Mouse (Mus musculus) gastrocnemius, postnatal 10 days (tissue): ENCODE data around the gene Tmx1. TPM values are rescaled to one million over a fixed set of nuclear protein-coding genes. Genes with fewer than 3 reads are reported as not detected.

Source experiments
- DNase-seq: peaks from one replicate; pipeline ENCODE4 v3.0.0; 2021; ENCODE audit warnings: mixed read lengths
- long read RNA-seq, 2 experiments: library from polyadenylated mRNA; stranded (forward); transcript quantifications; one replicate each; pipeline ENCODE4 v2.0.0; 2021
- total RNA-seq, 2 experiments: library from RNA; stranded (reverse); gene quantifications; 2 replicates each; pipeline ENCODE4 v1.2.3; 2021

Gene Tmx1
- total RNA-seq: 10 to 100 TPM; 13.1 to 16.1 TPM
- long read RNA-seq, experiment 1, transcript Tmx1-201 (8 exons, 2,795 nt): major isoform, 17 of 18 reads
- long read RNA-seq, experiment 1, partial matches to known transcripts: 0 of 18 reads
- long read RNA-seq, experiment 1, other reads (novel, unspliced or antisense): 1 of 18 reads
- long read RNA-seq, experiment 2, transcript Tmx1-201 (8 exons, 2,795 nt): major isoform, 7 of 9 reads
- long read RNA-seq, experiment 2, partial matches to known transcripts: 0 of 9 reads
- long read RNA-seq, experiment 2, other reads (novel, unspliced or antisense): 2 of 9 reads

DNA sequence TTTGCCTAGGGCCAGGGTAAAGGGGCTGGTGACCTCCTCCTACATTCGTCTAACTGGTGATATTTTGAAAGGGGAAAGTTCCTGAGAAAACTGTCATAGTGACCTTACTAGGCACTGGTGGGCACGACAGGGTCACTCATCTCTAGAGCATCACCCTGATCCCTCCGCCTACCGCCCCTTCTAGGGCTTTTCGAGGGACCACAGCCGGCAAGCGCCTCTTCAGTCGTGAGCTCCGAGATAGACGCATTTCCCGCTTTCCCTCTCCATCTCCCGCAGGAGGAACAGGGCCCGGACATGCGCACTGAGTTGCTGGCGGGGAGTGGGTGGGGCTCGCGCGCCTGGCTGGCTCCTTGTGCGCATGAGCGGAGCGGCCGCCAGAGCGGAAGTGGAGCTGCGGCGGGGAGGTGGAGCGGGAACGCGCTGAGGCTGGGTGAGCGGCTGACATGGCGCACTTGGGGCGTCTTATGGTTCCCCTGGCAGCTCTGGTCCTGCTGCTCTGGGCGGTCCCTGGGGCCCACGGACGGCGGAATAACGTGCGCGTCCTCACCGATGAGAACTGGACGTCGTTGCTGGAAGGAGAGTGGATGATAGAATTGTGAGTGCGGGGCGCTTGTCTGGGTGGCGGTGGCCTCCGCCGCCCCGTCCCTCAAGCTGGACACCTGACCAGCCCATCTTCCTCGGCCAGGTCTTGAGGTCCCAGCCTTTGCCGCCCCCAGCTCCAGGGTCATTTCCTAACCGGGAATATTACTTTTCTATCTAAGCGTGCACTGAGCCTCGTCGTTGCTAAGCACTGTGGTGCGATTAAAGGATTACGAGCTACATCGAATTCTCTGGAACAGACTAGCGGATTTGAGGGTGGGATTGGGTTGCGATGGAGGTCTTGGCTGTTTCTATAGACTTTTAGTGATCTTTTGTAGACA is at the start of gene Tmx1:
TSS of gene Tmx1 (plus strand) at position 370 of the 920 bp plus-strand sequence.
- peak; percentile 99 for DNase-seq

DNA sequence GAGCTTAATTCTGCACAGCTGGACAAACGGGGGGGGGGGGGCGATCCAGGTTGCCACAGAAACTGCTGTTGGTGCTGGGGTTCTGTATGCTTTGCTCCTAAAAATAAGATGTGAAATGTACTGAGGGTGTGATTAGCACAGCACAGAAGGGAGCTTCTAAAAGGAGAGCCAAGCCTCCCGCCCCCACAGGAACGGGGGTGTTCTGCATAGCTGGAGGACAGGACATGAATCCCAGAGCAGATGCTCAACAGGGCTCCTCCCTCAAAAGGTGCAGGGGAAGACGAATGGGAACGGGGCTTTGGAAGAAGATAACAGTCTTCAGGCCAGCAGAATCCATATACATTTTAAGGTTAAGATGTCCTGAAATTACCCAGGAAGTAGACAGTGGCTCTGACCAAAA is 48.6 kb upstream of the Tmx1 start:
- no peak for DNase-seq

DNA sequence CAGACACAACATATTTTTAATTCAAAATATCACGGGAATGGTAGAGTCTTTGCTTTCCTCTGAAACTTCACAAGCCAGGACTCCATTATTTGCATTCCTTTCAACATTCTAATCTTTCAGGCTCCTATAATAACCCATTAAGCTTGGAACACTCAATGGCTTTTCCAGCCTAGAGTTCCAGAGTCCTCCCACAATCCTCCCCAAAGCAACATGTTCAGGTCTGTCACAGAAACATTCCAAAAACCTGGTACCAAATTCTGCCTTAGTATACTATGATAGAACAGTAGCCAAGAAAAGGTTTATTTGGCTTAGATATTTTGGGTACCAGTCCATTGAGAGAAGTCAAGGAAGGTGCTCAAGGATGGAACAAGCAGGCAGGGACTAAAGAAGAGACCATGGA is 44.5 kb upstream of the Tmx1 start:
- no peak for DNase-seq

- no peak for DNase-seq
These were observed 43.3 kb upstream of the Tmx1 start for GRCm38 (mm10) chr12:70409600-70409999.

DNA sequence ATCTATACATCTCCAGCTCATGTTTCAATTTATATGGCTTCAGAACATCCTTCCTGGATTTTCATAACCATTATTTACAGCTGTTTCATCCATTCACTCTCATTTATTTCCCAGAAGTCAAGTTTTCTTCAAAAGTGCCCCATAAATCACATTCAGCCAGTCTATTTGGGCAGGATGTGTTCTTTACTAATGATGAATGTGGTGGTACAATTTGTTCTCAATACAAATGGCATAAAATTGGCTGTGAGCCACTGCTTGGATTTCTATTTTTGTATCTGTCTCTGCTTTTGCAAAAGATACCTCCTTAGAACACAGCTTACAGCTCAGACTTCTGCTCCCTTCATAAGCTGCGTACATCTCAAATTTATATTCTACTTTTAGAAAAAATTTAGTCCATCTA is 32.7 kb upstream of the Tmx1 start:
- no peak for DNase-seq

DNA sequence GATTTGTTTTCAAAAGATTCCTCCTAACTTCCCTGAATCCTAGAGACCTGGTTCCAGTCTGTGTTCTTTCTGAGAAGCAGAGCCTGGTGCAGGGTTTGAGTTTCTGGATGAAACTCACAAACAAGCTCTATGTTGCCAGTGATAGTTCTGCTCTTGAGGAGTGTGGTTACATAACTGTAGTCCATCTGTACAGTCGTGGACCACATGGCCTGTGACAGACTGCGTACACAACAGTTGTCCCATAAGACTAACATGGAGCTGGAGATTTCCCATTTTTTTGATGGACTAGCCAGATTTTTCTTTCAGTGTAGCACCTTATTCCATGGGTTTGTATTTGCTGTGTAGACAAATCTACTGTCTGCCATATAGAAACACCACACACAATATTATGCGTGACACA is 31.9 kb upstream of the Tmx1 start:
- DNase-seq: no peak

GRCm38 (mm10) chr12:70422322-70423118 is 30.4 kb upstream of the Tmx1 start:
- no peak for DNase-seq

- DNase-seq: no peak
These were observed 25.0 kb upstream of the Tmx1 start for GRCm38 (mm10) chr12:70427885-70428284.

DNA sequence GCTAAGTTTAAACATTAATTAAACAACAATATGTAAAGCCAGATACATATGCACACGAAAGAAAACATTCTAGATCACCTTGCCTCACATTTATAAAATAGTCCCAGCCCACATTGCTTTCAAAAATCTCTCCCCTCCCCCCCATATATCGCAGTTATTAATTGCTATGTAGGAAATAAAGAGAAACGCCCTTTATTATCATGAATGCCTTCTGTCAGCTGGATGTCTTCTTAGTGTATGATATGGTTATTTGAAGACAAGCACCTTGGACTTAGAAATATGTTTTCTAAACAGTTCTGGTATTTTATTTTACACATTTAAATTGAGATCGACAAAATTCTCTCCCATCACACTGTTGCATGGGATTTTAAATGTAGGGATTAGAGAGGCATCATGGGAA is 23.3 kb upstream of the Tmx1 start:
- no peak for DNase-seq

- peak; percentile 15 for DNase-seq
These were observed 22.5 kb upstream of the Tmx1 start for GRCm38 (mm10) chr12:70430307-70430950.

- DNase-seq: no peak
These were observed 21.5 kb upstream of the Tmx1 start for GRCm38 (mm10) chr12:70431428-70431827.

DNA sequence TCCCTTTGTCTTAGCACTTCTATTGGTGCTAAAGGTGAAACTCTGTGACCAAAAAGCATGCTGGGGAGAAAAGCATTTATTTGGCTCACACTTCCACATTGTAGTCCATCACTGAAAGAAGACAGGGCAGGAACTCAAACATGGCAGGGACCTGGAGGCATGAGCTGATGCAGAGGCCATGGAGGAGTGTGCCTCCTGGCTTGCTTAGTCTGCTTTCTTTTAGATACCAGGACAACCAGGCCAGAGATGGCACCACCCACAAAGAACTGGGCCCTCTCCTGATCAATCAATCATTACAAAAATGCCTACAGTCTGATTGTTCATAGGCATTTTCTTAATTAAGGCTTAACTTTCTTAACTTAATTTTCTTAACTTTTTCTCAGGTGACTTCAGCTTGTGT is 2.9 kb upstream of the Tmx1 start:
- no peak for DNase-seq

DNA sequence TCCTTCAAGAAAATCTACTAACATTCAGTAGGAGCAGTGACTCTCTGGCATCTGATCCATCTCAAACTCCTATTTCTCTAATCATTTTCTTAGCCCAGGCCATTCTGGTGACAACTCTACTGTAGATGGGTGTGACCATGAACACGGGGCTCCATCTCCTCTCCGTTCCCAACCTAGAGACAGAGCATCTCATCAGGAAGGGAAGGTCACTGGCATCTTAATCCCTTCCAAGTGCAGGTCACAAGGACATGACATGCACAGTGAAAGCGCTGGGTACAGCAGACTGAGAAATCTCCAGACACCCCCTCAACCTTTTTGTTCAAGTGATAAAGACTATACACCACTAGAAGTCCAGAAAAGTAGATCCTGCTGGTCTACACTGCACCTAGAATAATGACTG is 1.4 kb upstream of the Tmx1 start:
- no peak for DNase-seq

GRCm38 (mm10) chr12:70452143-70452542 is 752 bp upstream of the Tmx1 start:
- no peak for DNase-seq

DNA sequence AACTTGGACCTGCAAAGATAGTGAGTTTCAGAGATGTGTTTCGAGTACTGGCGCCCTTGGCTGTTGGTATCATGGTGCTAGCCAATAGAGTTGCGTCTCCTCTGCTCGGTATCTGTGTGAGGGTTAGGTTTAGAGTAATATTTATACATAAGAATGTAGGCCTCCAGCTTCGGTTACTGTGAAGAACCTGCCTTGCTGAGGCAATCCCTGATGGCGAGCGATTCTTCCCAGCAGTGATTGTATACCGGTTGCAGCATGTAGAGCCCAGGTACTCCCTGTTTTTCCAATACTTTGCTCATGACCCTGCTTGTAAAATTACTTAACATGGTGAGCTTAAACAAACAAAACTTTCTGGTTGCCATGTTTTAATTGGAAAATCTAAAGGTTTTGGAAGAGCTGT is 2.3 kb downstream of the Tmx1 start:
- no peak for DNase-seq

DNA sequence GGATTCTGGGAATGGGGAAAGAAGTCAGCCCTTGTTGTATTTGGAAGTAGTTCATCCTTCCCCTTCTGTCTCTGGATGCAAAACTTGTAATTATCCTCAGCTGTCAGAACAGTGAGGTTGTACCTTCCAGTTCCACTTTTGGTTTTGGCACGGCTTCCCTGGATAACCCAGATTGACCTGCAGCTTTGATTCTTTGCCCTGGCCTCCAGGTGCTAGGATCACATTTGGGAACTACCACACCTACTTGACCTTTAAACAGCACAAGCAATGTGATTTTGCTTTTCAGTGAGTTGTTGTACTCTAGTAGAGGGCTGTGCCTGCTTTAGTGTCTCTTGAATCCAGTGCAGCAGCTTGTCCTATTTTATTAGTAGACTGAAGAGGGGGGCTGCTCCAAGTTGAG is 6.7 kb downstream of the Tmx1 start:
- DNase-seq: no peak

GRCm38 (mm10) chr12:70464016-70464415 is 11.1 kb downstream of the Tmx1 start:
- DNase-seq: no peak

DNA sequence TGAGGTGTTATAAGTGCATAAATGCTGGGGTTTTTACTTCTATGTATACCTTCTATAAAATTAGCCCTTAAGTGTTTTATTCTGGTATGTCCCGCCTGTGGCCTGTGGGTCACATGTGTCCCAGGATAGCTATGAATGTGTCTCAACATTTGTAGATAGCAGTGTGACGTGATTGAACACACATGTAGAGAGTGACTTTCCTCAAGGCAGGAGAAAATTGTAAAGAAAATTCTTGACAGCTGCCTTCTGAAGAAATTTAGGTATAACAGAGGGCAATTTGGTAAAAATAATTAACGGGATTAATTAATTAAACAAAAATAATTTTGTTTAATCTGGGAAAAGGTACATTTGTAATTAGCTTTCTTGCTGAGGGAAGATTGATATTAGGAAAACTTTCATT is 22.4 kb downstream of the Tmx1 start:
- DNase-seq: no peak

GRCm38 (mm10) chr12:70476884-70477576 is 24.1 kb downstream of the Tmx1 start:
- DNase-seq: no peak

DNA sequence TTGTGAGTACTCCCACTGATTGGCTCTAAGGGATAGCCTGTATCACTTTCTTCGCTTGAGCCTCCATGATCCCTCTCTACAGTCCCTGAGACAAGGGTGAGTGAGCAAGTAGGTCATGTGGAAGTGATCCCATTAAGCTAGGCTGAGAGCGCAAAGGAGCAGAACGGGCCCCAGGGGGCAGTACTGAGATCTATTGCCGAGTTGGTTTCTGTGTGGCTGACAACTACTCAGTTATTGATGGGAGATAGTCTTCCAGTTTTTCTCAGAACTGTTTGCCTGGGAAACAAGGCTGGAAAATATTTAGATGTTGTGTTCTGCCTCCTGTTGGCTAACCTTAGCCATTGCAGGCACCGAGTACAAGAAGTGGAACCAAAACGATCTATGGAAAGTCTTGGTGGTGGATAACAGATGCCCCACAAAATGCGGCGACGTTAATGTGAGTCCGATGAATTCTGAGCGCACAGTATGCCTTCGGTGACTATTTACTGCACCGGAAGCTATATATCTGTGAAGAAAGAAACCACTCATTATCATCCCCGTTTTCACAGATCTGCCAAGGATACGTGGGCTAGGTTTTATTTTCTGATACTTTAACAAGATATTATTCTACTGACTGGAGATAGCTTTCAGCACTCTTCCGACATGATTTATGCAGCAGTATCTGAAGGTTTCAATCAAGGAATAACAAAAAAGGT is 24.8 kb downstream of the Tmx1 start:
- DNase-seq: peak; percentile 51

DNA sequence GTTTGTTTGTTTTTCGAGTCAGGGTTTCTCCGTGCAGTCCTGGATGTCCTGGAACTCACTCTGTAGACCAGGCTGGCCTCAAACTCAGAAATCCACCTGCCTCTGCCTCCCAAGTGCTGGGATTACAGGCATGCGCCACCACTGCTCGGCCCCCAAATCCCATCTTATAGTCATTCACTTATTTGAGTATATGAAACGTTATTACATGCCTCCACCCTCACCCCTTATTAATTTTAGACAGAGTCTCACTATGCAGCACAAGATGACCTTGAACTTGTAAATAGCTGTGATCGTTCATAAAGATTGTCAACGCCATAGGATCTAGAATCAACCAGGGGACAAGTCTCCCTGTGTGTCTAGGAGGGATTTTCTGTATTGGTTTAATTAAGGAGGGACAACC is 33.1 kb downstream of the Tmx1 start:
- no peak for DNase-seq
